Mouse (Mus musculus) cerebellum, adult 2 months (tissue): ENCODE data around the gene 5730596B20Rik. TPM values are rescaled to one million over a fixed set of nuclear protein-coding genes. Genes with fewer than 3 reads are reported as not detected.

ENCODE experiments used
- DNase-seq, 2 experiments: peaks; one replicate each; pipeline ENCODE4 v3.0.0; 2021
- H3K27ac ChIP-seq: fragments of 200-500 bp; 2 replicates; pipeline ENCODE4 v1.5.1; 2012; ENCODE audit warnings: low read length, control low read depth, inconsistent platforms; ENCODE audit not compliant: insufficient read depth
- H3K27me3 ChIP-seq: fragments of 200-500 bp; 2 replicates; pipeline ENCODE4 v1.6.1; 2012; ENCODE audit warnings: inconsistent platforms, mild to moderate bottlenecking, low read length, moderate library complexity; ENCODE audit not compliant: control insufficient read depth, insufficient read depth
- H3K4me1 ChIP-seq: fragments of 200-500 bp; 2 replicates; pipeline ENCODE4 v1.6.1; 2011; ENCODE audit warnings: low read length; ENCODE audit not compliant: control insufficient read depth, insufficient read depth
- H3K4me3 ChIP-seq: fragments of 200-500 bp; replicated peaks from 2 replicates; pipeline ENCODE3; 2011; ENCODE audit warnings: mild to moderate bottlenecking, low read depth, low read length, control low read depth; ENCODE audit not compliant: insufficient read depth
- CTCF ChIP-seq: fragments of 200-500 bp; IDR thresholded peaks from 2 replicates; pipeline ENCODE4 v1.5.1; 2011; ENCODE audit warnings: low read depth, mild to moderate bottlenecking, control low read depth, low read length, moderate library complexity, borderline replicate concordance; ENCODE audit not compliant: insufficient read depth
- POLR2A ChIP-seq: fragments of 200-500 bp; IDR thresholded peaks from 2 replicates; pipeline ENCODE4 v1.6.1; 2011; ENCODE audit warnings: low read length, control low read depth, borderline replicate concordance; ENCODE audit not compliant: insufficient read depth
- WGBS: fragments of 180-500 bp; shearing (Covaris S2); methylation state at CpG from one replicate; pipeline ENCODE4 v1.1.7; 2018; 5-methylcytosine and 5-hydroxymethylcytosine counted together
- polyA plus RNA-seq: library from polyadenylated mRNA; depleted of rRNA; stranded (reverse); fragments of >200 nt; gene quantifications from 2 replicates; pipeline ENCODE4 v1.2.3, GENCODE M21; 2012

Gene 5730596B20Rik
- polyA plus RNA-seq, 1 experiment = 0.18 TPM

DNA sequence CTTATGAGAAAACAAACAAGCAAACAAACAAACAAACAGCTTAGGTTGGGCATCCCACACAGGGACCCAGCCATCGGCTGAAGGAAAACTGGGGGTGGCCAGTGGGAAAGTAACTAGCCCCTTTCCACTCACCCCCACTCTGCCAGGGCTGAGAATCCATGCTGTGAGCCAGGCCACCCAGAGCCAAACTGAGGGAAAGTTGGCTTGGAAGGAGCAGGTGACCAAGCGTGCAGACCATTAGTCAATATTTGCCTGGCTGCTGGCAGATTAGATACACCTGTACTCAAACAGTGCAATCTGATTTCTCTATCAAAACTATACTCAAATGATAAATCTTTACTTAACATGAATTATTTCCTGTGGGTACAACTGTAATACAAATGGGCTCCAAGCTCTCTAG lies 4.7 kb downstream of the 5730596B20Rik start:
- no peak for DNase-seq
- WGBS = 21% methylated on average over 2 of the region's 2 CpGs
- Histone ChIP-seq H3K27ac (no peak overlapping the region), H3K4me1 (no peaks in the 10 kb centered on the region), H3K4me3 (no peak overlapping the region), H3K27me3 (peaks cover 7% of the 10 kb centered on the region; the same call in 1 of the 2 replicates)
- TF ChIP-seq CTCF (no peak), POLR2A (no peak)

DNA sequence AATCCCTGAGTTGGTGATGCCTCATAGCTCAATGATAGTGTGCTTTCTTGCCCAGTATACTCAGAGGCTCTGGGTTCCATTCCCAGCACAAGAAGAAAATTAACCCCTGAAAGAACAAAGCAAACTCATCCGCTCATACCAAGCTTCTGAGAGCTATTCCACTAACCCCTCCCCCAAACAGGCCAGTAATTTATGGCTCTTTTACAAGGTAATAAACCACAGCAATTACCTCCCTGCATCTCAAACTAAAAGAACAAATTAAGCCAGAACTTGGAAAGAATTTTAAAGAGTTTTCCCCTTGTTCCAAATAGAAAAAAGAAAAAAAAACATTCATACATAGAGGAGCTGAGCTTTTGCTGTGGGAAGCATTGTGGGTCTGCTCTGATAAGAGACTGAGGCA lies 5.5 kb downstream of the 5730596B20Rik start:
- no peak overlapping the region for H3K4me3 ChIP-seq

DNA sequence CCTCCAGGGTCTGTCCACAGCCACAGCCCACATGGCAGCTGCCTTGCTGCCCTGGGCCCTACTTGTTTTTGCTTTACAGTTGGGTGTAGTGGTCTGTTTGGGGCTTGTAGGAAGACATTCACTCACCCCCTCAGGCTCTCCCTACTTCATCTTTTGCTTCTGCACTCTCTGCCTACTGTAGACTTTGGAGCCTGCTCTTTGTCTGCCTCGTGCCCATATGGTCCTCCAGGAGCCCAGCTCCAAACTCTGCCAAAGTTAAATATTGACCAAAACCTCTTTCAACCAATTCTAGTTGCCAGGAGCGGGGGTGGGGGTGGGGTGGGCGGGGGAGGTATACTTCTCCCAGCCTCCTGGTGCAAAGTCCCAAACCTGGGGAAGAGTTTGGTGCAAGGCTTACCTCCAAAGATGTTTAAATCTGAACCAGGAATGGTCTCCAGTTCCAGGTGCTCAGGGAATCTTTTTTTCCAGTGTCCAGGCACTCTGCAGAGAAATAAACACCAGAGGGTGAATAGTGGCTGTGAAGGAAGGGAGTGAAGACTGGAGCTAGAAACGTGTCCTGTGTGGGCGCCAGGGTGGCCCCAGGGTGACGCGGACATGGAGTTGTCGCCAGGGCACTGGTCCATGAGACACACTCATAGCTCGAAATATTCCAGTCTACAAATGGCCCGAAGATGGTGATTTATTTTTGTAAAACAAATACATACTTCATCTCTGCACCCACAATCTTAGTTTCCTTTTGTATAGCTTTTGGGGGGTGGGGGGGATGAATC lies 6.2 kb downstream of the 5730596B20Rik start:
- 9% methylated on average over 10 of the region's 10 CpGs for WGBS
- no peaks in the 10 kb centered on the region for H3K4me1 ChIP-seq
- DNase-seq = no peak
- no peak overlapping the region for H3K27ac ChIP-seq
- no peak overlapping the region for H3K4me3 ChIP-seq
- no peak for TF ChIP-seq CTCF
- TF ChIP-seq POLR2A = no peak
- H3K27me3 ChIP-seq = peaks cover 7% of the 10 kb centered on the region; the same call in 1 of the 2 replicates

More for the DNA sequence above, 5.5 kb downstream of the 5730596B20Rik start:
- Histone ChIP-seq H3K4me1 (no peaks in the 10 kb centered on the region), H3K27me3 (peaks cover 7% of the 10 kb centered on the region; the same call in 1 of the 2 replicates), H3K27ac (no peak overlapping the region)
- WGBS = 14% methylated on average over 1 of the region's 1 CpGs
- TF ChIP-seq POLR2A (no peak), CTCF (no peak)
- DNase-seq = no peak

DNA sequence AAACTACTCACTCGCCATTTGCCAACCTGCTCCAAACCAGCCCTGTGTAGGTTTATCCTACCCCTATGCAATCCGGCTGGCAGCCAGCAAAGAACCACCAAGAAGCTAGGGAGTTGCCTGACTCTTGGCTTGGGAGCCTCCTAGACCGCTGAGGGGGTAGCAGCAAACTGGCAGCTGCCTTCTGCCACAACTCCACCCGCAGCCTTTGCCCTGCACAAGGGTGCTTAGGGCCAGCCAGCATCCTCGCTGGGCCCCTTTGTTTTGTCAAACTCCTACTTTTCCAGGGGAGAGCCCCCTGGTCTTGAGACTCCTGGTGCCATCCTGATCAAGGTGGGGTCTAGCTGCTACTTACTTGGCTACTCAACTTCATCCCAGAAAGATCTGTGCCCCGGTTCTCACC lies 7.4 kb downstream of the 5730596B20Rik start:
- WGBS = 3% methylated on average over 6 of the region's 6 CpGs
- TF ChIP-seq POLR2A = no peak
- no peak for TF ChIP-seq CTCF
- H3K27me3 ChIP-seq = peaks cover 7% of the 10 kb centered on the region; the same call in 1 of the 2 replicates
- no peak overlapping the region for H3K27ac ChIP-seq
- no peak overlapping the region for H3K4me3 ChIP-seq
- DNase-seq = no peak
- no peaks in the 10 kb centered on the region for H3K4me1 ChIP-seq

DNA sequence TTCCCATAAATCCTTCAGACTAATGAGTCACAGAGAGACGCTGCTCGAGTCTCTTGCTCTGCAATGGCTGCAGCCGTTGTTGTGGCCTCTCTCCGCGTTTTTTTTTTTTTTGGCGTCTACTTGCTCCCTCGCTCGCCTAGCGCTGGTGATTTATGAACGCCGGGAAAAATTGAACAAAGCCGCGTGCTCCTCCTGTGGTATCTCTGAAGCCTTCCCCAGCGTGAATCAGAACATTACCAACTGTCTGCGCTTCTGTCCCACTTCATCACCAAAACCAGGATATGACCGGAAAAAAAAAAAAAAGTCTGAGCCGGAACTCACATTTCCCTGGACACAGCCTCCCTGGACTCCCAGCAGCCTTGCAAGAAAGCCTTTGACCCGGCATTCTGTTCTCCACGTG lies 7.9 kb downstream of the 5730596B20Rik start:
- H3K4me3 ChIP-seq = no peak overlapping the region
- 2% methylated on average over 19 of the region's 19 CpGs for WGBS
- DNase-seq = no peak
- H3K4me1 ChIP-seq = no peaks in the 10 kb centered on the region
- H3K27ac ChIP-seq = no peak overlapping the region
- TF ChIP-seq POLR2A = no peak
- no peak for TF ChIP-seq CTCF
- peaks cover 8% of the 10 kb centered on the region; the same call in 1 of the 2 replicates for H3K27me3 ChIP-seq

DNA sequence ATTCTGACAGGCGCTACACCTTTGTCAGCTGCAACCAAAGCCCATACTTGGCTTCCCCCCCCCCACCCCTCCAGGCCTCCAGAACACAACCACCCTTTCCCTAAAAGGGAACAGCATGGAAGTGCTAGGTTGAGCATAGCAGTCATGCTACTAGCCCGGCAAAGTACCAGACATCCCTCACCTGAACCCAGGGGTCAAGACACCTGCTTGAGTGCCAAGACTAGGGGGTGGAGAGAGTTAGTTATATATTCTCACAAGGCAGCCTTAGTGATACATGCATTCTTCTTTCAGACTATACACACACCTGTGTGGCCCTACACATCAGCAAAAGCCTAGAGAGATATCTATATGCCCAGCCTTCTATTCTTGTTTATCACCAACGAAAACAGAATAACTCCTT lies 8.5 kb downstream of the 5730596B20Rik start:
- Histone ChIP-seq H3K4me1 (no peaks in the 10 kb centered on the region), H3K27me3 (peaks cover 7% of the 10 kb centered on the region; the same call in 1 of the 2 replicates), H3K4me3 (no peak overlapping the region), H3K27ac (no peak overlapping the region)
- TF ChIP-seq POLR2A (no peak), CTCF (no peak)
- 10% methylated on average over 3 of the region's 3 CpGs for WGBS
- no peak for DNase-seq

DNA sequence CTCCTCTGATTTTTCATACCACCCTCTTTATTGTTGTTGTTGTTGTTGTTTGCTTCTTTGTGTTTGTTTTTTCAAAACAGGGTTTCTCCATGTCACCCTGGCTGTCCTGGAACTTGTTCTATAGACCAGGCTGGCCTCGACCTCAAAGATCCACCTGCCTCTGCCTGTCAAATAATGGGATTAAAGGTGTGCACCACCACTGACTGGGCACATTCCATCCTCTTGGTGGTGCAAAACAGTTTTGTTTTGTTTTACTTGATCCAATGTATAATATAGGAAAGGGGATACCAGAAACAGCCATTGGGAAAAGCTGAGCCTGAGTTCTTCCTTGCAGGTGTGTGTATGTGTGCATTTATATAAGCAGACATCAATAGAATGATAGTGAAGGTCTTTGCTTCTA lies 9.2 kb downstream of the 5730596B20Rik start:
- TF ChIP-seq CTCF (no peak), POLR2A (no peak)
- 11% methylated on average over 1 of the region's 1 CpGs for WGBS
- Histone ChIP-seq H3K27ac (no peak overlapping the region), H3K4me3 (no peak overlapping the region), H3K4me1 (no peaks in the 10 kb centered on the region), H3K27me3 (peaks cover 14% of the 10 kb centered on the region; the same call in 1 of the 2 replicates)
- no peak for DNase-seq

DNA sequence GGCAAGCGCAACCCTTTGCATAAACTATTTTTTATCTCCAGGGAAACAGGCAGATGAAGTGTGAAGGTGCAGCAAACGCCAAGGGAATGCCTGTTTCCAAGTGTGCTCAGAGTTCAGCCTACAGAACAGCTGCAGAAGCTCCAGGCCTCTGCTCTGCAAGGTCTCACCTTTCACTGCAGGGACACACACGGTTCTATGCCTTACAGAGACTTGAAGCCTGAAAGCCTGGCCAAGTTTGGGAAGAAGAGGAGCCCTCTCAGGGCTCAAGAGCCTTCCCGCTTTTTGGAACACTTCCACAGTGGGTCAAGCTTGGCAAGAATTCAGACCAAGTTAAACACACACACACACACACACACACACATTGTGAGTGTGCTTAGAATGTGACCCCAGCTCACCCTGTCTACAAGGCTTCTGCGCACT lies 11.9 kb downstream of the 5730596B20Rik start:
- Histone ChIP-seq H3K4me1 (no peaks in the 10 kb centered on the region), H3K27ac (no peak overlapping the region), H3K4me3 (no peak overlapping the region), H3K27me3 (peaks cover 19% of the 10 kb centered on the region; the same call in 1 of the 2 replicates)
- TF ChIP-seq POLR2A (no peak), CTCF (no peak)
- no peak for DNase-seq
- WGBS = 14% methylated on average over 5 of the region's 5 CpGs
